Mouse (Mus musculus) WW6 (cell line): ENCODE measurements around the gene Dmrta2.

Experiments
- DNase-seq: peaks from one replicate; pipeline ENCODE4 v3.0.0-alpha.2; 2013; ENCODE audit warnings: low read depth, low spot score

Dmrta2 gene

GRCm38 (mm10) chr4:109979461-109980320, 1.8 kb downstream of the Dmrta2 start:
- no peak for DNase-seq

- no peak for DNase-seq
Measured at GRCm38 (mm10) chr4:109980321-109981082, 2.6 kb downstream of the Dmrta2 start.

GRCm38 (mm10) chr4:109981083-109981870, 3.4 kb downstream of the Dmrta2 start:
- DNase-seq: no peak

GRCm38 (mm10) chr4:109981871-109982680, 4.2 kb downstream of the Dmrta2 start:
- no peak for DNase-seq

GRCm38 (mm10) chr4:109982681-109983265, 4.9 kb downstream of the Dmrta2 start:
- DNase-seq: no peak

- DNase-seq: no peak
Measured at GRCm38 (mm10) chr4:109983281-109984001, 5.6 kb downstream of the Dmrta2 start.

- no peak for DNase-seq
Measured at GRCm38 (mm10) chr4:109984011-109984411, 6.2 kb downstream of the Dmrta2 start.

- no peak for DNase-seq
Measured at GRCm38 (mm10) chr4:109984496-109985423, 6.9 kb downstream of the Dmrta2 start.

GRCm38 (mm10) chr4:109985424-109986172, 7.7 kb downstream of the Dmrta2 start:
- DNase-seq: no peak

GRCm38 (mm10) chr4:109986301-109986700, 8.4 kb downstream of the Dmrta2 start:
- DNase-seq: no peak

GRCm38 (mm10) chr4:109986748-109987355, 9.0 kb downstream of the Dmrta2 start:
- no peak for DNase-seq

- DNase-seq: no peak
Measured at GRCm38 (mm10) chr4:109987560-109988362, 9.9 kb downstream of the Dmrta2 start.

GRCm38 (mm10) chr4:109988411-109988810, 10.6 kb downstream of the Dmrta2 start:
- DNase-seq: no peak

- no peak for DNase-seq
Measured at GRCm38 (mm10) chr4:109989213-109989612, 11.4 kb downstream of the Dmrta2 start.

- no peak for DNase-seq
Measured at GRCm38 (mm10) chr4:110006044-110006443, 28.2 kb downstream of the Dmrta2 start.

- DNase-seq: peak; percentile 20
Measured at GRCm38 (mm10) chr4:110019145-110019544, 41.3 kb downstream of the Dmrta2 start.

- DNase-seq: peak; percentile 56
Measured at GRCm38 (mm10) chr4:110020255-110020654, 42.4 kb downstream of the Dmrta2 start.
